Mouse (Mus musculus): Measurements from ENCODE around the gene Tor1a.

DNA sequence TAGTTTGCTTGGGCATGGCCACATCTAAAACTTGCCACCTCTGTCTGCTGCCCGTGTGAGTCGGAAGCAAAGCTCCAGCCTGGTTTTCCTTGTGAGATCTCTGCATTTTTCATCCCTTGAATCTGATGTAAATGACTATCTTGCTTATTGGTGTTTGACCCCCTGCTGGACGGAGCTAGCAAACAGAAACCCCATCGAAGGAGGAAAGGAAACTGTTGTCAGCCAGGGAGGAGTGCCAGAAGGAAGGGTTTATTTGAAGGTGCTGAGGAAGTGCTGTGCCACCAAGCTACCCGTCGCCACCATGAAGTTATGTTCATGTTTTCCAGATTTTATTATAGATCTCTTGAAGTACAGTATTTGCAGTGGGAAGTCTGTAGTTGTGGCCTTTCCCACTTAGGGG, 12.9 kb downstream of the Tor1a start:
- TF ChIP-seq CTCF (IDR thresholded peaks at IDR 0.05) (peak; percentile 30; the same call in 1 of the 2 replicates), EP300 (IDR thresholded peaks at IDR 0.05) (no peak)

Measured in lung, postnatal 0 days (tissue).